Mouse (Mus musculus): ENCODE data around the gene Ppp1cc. TPM values are rescaled to one million over a fixed set of nuclear protein-coding genes. Genes with fewer than 3 reads are reported as not detected.
"Not testable (repeated sequence)": the region's sequence is repeated elsewhere in the genome, so short reads cannot be mapped to it uniquely, and the experiment has no call there.

Gene Ppp1cc
- total RNA-seq, 1 experiment from 2014 or later, result 155 TPM

DNA sequence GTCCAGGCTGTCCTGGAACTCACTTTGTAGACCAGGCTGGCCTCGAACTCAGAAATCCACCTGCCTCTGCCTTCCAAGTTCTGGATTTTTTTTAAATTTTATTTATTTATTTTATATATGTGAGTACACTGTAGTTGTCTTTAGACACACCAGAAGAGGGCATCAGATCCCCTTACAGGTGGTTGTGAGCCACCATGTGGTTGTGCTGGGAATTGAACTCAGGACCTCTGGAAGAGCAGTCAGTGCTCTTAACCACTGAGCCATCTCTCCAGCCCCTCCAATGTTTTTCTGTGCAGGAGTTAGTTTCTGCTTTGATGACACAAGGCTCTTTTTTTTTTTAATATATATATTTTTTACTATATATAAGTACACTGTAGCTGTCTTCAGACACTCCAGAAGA, 54.7 kb downstream of the Ppp1cc start:
- not testable (repeated sequence) for DNase-seq

DNA sequence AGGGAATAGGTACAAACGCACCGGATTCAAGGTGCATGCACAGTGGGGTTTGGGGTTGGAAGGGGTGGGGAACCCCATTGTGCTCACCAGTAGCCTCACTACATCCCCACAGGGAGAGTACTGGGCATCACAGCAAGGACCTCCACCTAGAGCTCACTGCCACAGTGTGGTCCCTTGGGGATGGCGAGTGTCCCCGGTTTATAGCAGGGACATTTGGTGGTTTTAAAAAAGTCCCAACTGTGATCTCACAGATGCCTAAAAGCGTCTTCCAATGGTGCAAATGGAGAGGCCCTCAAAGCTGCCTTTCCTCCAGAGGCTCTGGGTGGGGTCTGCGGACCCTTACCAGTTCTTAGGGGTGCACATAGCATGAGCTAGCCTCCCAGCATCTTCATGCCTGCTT, 55.8 kb downstream of the Ppp1cc start:
- no peak for DNase-seq

DNA sequence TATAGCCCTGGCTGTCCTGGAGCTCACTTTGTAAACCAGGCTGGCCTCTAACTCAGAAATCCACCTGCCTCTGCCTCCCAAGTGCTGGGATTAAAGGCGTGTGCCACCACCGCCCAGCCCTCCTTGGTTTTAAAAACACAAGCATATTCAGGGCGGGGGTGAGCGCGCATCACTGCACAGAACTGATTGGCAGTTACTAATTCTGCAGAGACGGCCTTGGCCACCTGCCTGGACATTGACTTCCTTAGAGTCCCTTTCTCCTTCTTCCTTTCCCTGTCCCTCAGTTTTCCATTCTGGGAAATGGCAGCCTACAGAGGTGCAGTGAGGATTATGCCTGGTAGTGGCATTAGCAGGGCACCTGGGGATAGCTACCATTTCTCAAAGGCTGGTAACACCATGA, 59.6 kb downstream of the Ppp1cc start:
- DNase-seq, result no peak

DNA sequence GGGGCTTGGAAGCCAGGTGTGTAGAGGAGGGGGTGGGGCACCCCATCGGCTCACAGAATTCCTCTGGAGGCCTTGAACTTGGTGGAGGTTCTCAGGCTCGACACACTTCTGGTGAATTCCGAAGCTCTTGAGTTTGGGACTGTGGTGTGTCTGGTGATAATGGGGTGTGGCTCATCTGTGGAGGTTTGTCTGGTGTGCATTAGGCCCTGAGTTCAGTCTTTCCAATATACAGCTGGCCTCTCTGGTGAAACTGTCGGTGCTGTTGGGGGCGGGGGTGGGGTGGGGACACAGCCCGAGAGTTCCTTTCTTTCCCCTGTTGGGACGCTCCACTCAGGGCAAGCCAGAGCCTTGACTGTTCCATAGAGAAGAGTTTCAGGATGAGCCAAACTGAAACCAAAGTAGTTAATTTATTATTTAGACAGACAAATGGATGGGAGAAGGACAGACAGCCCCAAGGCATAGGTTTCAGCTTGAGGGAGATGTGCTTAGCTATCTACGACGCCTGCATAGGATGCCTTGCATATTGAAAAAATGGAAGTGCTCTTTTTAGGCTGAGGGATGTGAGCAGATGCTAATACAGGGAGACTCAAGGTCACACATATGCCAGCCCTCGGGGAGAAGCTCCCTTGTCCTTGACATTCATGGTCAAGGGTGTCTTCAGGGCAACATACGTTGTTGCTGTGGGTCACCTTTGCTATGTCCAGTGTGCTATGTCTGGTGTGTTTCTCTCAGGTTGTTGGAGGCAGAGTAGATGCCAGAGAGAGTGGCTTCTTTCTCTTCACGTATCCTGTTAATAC, 60.2 kb downstream of the Ppp1cc start:
- DNase-seq, result no peak

DNA sequence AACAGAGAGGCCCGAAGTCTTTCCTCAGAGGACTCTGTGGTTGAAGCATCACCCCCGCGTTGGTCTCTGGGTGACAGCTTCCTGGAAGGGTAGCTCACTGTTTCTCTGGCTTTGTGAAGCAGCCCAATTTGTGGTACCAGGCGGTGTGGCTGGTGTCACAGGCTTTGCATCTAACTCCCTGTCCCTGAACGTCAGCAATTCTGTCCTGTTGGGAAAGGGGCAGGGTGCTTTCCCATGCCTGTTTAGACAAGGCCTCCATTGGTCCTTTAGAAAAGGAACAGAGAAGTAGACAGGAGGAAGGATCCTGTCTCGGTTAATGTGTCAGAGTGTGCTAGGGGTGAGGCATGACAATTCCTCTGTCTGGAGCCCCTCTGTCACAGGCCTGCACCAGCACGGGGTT, 60.9 kb downstream of the Ppp1cc start:
- DNase-seq, result no peak

DNA sequence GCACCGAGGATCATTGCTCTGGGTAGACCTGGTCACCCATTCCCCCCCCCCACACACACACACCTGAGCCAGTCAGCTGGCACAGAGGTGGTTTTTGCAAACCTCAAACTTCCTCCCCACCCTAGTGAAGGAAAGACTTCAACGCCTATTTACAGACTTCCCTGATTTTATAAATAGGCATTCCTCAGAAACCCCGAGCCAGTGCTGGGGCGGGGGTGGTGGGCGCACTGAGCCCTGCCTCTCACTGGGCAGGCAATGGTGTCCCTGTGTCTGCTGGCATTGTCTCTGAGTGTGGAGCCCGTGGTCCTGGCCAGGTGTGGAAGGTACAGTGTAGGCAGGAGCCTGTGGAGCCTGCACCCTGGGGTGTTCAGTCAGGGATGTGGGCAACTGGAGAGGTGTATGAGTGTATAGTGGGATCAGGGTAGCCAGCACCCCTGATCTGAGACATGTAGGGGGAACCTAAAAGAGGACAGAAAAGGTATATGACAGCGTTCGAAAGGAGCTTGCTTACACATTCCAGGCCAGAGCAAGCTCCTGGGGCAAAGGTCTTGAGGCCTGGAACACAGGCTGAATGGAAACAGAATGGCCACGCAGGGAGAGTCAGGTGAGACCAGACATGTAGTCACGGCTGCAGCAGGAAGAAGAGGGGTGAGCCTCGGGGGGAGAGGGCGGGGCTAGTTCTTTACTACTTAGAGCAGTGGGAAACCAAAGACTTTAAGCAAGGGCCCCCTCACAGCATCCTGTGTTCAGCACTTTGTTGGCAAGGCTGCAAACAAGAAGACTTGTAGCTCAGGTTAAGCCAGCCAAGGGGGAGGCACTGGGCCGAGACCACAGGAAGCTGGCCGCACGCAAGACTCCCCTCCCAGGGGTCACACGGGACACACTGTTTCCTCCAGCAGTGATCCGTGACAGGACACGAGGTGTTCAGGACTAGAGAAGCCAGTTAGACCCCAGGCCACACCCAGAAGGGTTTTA, 61.9 kb downstream of the Ppp1cc start:
- peak; percentile 60 for DNase-seq

DNA sequence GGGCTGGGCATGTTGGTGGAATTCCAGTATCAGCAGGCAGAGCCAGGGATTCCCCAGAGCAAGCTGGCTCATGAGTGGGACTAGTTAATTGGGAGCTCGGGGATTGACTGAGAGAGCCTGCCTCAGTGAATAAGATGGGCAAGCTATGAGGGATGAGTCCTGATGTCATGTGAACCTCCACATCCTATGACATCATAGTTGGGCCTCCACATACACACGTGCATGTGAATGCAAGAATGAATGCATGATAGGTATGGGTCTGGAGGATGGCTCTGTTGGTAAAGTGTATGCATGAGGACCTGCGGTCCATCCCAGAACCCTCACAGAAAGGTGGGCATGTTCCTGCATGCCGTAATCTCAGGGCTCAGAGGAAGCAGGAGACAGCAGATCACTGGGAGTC, 63.0 kb downstream of the Ppp1cc start:
- DNase-seq, result no peak

DNA sequence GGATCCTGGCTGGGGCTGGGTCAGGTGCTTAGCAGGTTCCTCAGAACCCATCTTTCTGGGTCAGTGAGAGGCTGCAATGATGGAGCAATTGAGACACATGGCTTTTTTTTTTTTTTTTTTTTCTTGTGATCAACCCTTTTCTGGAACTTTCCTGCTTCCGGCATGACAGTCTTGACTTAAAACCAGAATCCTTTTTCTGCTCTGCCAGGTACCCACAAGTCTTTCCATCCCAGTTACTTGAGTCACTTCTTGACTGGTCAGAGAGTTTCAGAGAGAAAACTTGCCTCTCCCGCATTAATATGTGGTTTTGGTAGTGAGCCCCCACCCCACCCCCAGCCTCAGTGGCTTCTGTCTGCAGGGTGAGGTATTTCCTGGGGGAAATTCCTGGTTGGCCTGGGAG, 66.2 kb downstream of the Ppp1cc start:
- DNase-seq, result no peak

Other genes with a start within 250 kb of the Ppp1cc start
- gene Cux2, start 108.2 kb upstream of the Ppp1cc start, total RNA-seq (2021), result 16.6 and 17.7 TPM in 2 replicates
- not detected in 2 replicates for gene Myl2, start 57.3 kb upstream of the Ppp1cc start, total RNA-seq (2021)
- not detected in 2 replicates for gene Ccdc63, start 17.5 kb upstream of the Ppp1cc start, total RNA-seq (2021)
- 2.4 and 16.0 TPM in 2 replicates for gene Hvcn1, start 48.5 kb downstream of the Ppp1cc start, total RNA-seq (2021)
- gene Tctn1, start 106.2 kb downstream of the Ppp1cc start, total RNA-seq (2021), result 12.7 and 14.5 TPM in 2 replicates
- gene Pptc7, start 126.1 kb downstream of the Ppp1cc start, total RNA-seq (2021), result 42.4 and 44.7 TPM in 2 replicates
- 3.2 and 4.0 TPM in 2 replicates for gene Rad9b, start 196.0 kb downstream of the Ppp1cc start, total RNA-seq (2021)
- gene Vps29, start 196.1 kb downstream of the Ppp1cc start, total RNA-seq (2021), result 127 TPM in 2 replicates
- 34.9 and 36.4 TPM in 2 replicates for gene Gpn3, start 213.6 kb downstream of the Ppp1cc start, total RNA-seq (2021)
- 29.7 and 34.7 TPM in 2 replicates for gene Fam216a, start 214.1 kb downstream of the Ppp1cc start, total RNA-seq (2021)
- 240 and 253 TPM in 2 replicates for gene Arpc3, start 233.6 kb downstream of the Ppp1cc start, total RNA-seq (2021)